Mouse (Mus musculus) spleen, adult 10 weeks (tissue): ENCODE results near the gene Supt5. TPM values are rescaled to one million over a fixed set of nuclear protein-coding genes. Genes with fewer than 3 reads are reported as not detected.

Experiments
- polyA plus RNA-seq: library from polyadenylated mRNA; stranded (reverse); fragments of 350-450 nt; fragmentation: Illumina TruSeq; extraction: RNeasy Lipid Tissue Mini Kit (QIAGEN cat#74804); gene quantifications from one replicate; pipeline ENCODE4 v1.2.3, GENCODE M21; 2015; ENCODE audit warnings: low replicate concordance; ENCODE audit not compliant: insufficient read depth

Supt5 gene
- 76.8 TPM for polyA plus RNA-seq

DNA sequence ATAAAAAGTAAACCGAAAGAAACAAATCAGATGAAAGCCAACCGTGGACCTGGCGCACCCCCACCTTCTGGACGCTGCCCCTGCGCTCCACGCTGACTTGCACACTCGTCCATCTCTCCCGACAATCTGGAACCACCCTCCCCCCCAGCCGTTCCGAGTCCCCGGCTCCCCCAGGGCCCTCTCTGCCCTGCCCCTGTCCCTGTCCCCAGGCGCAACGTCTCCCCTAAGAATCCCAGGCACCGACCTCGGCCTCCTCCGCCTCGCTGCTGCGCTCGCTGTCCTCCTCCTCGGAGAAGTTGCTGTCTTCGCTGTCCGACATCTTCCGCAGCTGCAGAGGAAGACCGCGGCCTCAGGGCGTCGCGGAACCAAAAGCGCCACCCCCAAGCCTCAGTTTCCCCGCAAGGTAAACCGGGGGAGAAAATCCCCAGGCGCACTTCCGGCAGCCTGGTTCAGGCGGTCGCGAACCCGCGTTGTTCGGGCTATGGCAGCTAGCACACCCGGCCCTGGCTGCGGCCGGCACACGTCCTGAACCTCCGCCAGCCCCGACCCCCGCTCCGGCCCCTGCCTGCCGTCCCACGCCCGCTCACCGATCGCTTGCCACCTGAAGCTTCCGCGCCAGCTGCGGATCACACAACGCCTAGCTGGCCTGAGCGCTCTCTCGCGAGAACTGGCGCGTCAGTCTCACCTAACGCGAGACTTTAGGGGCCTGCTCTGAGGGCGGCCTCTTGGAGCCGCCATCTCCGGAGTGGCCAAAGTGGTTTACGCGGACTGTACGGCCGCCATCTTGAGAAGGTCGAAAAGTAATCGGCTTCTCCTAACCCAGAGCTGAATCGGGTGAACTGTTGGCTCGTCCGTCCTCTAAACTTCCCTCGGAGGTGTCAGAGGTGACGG lies at the start of gene Supt5:
Gene Supt5, minus strand, starts transcription at position 639 of the 891 bp plus-strand sequence.

DNA sequence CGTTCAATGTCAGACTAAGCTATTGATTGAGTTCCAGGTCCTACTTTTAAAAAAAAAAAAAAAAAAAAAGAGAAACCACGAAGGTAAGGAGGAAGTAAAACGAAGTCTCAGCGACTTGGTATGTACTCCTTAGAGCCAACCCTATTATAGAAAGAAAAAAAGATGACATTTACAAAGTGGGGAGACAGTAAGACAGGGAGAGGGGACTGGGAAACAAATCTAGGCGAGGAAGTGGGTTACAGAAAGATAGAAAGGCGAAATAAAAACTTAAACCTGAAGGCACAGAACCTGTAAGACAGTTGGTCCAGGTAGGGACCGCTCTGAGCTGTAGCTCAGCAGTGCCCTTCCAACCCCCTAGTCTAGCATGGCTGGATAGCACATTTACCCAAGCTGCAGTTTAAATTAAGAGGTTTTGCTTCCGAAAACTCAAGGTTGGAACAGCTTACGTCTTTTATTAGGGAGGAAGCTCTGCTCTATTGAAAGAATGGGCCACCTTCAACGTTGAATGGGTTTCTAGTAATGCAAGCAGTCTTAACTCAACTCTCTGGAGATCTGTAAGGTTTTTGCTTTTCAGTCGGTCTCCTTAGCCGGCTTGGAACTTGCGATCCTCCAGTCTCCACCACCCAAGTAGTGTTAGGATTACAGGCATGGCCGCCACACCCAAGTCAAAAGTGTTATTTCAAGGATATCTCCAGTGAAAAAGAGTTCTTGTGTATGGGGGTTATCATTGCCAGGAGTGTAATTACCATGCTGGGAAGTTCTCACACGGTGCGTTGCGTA lies 41.9 kb upstream of the Supt5 start, which contains the start of gene Zfp36:
Gene Zfp36, minus strand, starts transcription at position 17 of the 780 bp plus-strand sequence.

DNA sequence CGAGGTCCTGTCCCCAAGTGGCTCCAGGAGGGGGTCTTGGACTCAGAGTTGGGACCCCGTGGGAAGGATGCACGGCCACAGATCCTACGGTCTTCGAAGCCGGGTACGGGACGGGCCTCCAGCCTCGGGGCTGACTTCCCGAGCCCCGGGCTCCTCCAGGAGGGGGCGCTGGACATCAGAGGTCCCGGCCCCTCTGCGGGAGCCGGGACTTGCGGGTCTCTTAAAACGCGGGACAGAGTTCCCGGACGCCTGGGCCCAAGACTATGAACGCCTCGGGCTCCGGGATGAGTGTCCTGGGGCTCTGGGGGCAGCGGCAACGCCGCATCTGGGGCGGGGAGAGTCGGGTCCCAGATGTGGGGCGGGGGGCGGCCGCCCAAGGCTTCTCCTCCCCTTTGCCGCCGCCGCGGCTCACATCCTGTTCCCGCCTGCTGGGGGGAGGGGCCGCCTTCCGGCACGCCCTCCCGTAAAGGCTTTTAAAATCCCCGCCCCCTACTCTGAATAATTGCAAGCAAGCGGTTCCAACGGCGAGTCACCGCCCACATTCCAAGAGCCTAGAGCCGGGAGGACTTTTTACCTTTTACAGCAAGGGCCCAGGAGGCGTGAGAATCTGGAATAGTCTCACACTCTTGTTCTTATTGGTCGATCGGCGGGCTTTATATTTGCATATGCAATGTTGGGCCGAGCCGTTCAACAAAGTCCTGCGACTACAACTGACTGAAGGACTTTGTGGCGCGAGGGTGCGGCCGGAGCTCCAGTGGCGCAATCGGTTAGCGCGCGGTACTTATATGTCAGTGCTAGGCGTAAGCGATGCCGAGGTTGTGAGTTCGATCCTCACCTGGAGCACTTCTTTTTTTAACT lies 33.9 kb upstream of the Supt5 start, which contains the start of gene Plekhg2:
Gene Plekhg2, minus strand, starts transcription at position 349 of the 858 bp plus-strand sequence.

DNA sequence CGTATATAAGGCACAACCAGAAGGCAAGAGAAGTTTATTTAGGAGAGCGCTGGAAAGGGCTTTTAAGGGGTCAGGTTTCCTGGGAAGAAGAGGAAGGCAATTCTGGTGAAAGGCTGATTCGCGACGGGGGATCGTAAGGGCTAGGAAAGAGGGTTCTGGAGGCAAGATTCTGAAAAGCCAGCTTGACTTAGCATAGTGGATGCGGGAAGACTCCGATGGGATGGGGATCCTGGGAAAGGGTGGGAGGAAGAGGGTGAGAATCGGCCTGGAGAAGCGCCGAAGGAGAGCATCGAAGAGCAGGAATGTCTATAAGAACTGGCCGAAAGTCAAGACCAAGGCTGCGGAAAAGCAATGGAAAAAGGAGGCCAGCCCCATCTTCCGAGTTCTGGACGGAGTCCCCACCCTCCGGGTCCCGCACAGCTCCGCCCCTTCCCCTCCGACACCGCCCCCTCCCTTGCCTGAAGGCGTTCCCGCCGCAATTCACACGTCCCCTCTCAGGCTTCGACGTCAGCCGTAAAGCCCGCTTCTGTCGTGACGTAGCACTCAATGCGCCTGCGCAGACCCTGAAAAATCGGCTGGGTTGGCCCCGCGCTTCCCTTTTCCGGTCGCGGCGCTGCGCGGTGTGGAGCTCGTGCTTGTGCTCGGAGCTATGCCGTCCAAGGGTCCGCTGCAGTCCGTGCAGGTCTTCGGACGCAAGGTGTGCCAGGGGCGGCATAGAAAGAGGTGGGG lies 11.8 kb upstream of the Supt5 start, which contains the start of gene Rps16:
Gene Rps16, plus strand, starts transcription at position 498 of the 729 bp plus-strand sequence.

DNA sequence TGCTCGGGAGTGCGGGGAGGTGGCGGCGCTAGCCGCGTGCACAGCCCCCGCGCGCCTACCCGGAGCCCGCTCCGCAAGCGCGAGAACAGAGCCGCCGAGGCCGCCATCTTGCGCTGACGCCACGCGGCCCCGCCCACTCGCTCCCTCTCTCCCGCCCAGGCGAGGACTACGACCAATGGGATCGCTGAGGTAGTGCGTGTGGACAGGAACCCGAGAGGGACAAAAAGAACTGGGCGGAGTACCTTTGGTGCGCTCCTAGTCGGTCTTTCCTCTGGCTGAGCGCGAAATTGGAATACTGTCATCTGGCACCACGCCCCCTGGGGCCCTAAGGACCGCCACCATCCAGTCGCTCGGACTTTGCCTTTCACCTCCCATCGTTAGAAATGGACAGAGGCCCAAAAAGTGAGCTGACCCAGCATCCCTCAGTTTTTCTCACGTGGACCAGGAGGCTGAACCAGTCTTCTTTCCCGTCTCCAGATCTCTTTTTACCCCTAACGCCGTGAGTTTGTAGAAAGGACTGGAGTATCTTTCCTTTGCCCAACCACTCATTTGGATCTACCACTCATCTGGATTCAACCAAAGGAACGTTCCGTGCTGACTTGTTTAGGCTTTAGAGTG lies 26.5 kb downstream of the Supt5 start, which contains the start of gene Timm50:
Gene Timm50, minus strand, starts transcription at position 147 of the 618 bp plus-strand sequence.

DNA sequence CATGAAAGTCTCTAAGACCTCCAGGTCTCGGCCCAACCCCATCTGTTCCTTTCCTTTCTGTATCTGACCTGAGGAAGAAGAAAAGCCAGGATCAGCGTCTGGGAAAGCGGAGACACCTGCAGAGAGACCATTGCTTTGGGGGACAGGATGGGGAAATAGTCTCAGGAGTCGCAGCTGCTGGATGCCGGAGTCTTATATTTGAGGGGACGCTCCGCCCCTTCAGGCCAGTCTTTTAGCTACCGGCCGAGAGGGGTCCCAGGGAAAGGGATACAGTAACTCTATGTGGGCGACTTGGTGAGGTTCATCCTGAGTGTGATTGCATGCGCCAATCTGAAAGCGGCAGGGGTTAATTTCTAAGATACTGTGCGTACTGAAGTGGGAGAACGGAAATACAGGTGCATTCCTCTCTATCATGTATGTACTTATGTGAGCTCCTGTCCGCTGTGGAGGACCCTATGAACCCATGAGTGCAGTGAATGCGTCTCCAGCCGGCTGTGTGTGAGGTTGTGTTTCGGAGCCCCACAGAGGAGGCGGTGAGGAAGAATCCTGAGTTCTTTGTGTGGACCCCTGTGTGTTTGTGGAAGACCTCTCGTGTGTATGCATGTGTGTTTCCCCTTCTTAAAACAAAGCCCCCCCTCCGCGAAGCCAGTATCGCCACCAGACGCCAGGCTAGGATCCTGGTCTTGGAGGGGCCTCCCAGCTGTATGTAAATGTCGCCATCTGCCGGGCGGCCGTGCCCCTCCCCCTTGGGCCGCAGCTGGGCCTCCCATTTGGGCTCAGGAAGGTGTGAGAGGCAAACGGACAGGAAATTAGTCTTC lies 36.7 kb downstream of the Supt5 start, which contains the start of gene Dll3:
Gene Dll3, minus strand, starts transcription at position 623 of the 818 bp plus-strand sequence.

DNA sequence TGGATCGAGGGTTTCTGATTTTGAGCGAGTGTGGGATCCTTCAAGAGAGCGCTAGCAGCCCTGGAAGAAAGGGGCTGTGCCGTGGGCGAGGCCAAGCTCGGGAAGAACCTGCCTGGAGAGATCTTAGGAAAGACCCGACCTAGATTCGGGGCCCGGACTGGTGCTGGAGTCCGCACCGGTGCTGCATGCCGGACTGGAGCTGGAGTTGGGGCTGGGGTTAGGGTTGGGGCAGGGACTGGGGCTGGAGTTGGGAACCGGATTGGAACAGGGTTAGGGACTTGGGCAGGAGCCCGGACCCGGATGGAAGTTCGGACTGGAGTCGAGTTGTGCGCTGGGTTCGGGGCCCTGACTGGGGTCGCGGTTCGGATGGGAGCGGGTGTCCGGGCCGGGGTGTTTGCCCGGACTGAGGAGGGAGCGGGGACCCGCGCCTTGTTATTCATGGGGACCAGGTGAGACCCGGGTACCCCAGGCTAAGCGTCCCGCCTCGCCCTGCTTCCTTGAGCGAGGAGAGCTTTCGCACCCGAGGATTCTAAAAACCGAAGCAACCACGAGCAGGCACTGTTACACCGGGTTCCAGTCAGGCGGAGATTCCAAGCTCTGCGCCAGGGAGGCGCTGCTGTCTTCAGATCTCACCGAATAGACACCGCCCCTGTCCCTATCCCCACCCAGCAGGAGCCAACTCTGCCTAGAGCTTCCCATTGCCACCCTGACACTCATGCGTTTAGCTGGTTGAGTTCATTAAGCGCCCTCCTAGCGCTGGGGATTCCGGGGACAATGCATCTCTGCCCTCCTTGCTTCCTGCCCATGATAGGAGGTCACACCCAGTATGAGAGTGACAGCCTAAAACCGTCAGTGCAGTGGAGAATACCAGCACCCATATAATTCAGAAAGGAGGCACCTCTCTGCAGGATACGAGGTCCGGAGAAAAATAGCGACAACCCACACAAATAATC lies 47.6 kb downstream of the Supt5 start, which contains the start of gene Selenov:
Gene Selenov, minus strand, starts transcription at position 549 of the 953 bp plus-strand sequence.

DNA sequence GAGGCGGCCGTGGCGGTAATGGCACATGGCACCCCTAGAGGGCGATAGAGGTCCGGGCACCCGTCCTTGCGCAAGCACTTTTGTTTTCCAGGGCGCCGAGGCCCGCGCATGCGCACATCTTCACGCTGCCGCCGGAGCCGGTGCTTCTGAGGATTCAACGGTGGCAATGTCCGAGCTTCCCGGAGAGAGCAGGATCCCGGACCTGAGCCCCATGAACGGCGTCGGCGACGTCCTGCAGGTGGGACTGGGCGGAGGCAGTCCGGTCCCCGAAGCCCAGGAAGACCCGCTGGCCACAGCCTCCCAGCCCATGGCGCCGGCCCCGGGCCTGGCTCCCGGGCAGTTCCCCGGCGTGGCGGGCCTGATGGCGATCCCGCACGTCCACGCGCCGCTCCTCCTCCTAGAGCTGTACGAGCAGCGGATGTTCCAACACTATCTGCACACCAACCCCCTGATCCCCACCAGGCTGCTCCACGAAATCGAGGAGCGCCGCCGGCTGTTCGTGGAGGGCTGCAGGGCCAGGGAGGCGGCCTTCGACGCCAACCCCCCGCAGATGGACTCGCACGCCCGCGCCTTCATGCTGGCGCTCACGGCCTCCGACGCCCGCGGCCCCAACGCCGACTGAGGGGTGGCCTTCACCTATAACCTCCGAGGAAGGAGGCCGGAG lies 60.8 kb downstream of the Supt5 start, which contains the start of gene Eid2b:
Gene Eid2b, plus strand, starts transcription at position 125 of the 664 bp plus-strand sequence.

DNA sequence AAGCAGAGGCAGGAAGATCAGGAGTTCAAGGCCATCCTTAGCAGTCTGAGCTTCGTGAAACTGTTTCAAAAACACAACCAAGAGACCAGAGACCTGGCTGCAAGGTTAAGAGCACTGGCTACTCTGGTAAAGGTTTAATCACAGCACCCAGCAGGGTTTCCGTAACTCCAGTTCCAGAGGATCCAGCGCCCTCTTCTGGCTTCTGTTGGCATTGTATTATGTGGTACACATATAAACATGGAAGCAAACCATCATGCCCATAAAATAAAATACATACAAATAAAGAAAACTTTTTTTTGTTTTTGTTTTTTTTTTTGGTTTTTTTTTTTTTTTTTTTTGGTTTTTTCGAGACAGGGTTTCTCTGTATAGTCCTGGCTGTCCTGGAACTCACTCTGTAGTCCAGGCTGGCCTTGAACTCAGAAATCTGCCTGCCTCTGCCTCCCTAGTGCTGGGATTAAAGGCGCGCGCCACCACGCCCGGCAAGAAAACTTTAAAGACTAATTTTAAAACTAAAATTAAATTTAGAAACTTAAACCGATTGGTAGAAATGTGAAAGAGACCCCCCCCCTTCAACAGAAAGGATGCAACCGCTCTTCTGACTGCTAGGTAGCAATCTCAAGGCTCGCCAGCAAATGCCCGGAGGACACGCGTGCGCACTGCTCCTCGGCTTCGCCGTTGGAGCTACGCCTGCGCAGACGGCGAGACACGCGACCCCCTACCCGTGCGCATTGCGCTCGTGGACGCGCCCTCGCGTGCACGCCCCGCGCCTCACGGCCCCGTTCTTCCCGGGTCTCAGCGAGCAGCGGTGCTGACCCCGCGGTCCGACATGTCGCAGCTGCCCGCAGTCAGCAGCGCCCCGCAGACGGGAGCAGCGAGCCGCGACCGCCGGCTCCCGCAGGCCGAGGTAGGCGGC lies 71.2 kb downstream of the Supt5 start, which contains the start of gene Eid2:
Gene Eid2, plus strand, starts transcription at position 753 of the 913 bp plus-strand sequence.

Other genes with a start within 250 kb of the Supt5 start
- not detected for gene 9530053A07Rik, start 209.3 kb downstream of the Supt5 start, polyA plus RNA-seq
- 101 TPM for gene Fbl, start 169.0 kb downstream of the Supt5 start, polyA plus RNA-seq
- gene Dyrk1b, start 159.3 kb downstream of the Supt5 start, polyA plus RNA-seq: 2.8 TPM
- gene Eid2, start 70.9 kb downstream of the Supt5 start, polyA plus RNA-seq: 4.0 TPM
- gene Eid2b, start 61.0 kb downstream of the Supt5 start, polyA plus RNA-seq: 6.2 TPM
- not detected for gene Selenov, start 47.6 kb downstream of the Supt5 start, polyA plus RNA-seq
- not detected for gene Dll3, start 36.5 kb downstream of the Supt5 start, polyA plus RNA-seq
- 17.4 TPM for gene Timm50, start 26.7 kb downstream of the Supt5 start, polyA plus RNA-seq
- gene Rps16, start 11.9 kb upstream of the Supt5 start, polyA plus RNA-seq: 2,610 TPM
- 62.1 TPM for gene Plekhg2, start 33.9 kb upstream of the Supt5 start, polyA plus RNA-seq
- gene Zfp36, start 41.5 kb upstream of the Supt5 start, polyA plus RNA-seq: 93.6 TPM
- 6.7 TPM for gene Med29, start 54.0 kb upstream of the Supt5 start, polyA plus RNA-seq
- 170 TPM for gene Paf1, start 54.2 kb upstream of the Supt5 start, polyA plus RNA-seq
- 376 TPM for gene Gmfg, start 98.7 kb upstream of the Supt5 start, polyA plus RNA-seq
- 0.29 TPM for gene Lrfn1, start 113.2 kb upstream of the Supt5 start, polyA plus RNA-seq
- gene Ifnl2, start 171.7 kb upstream of the Supt5 start, polyA plus RNA-seq: not detected
- gene Ifnl3, start 184.1 kb upstream of the Supt5 start, polyA plus RNA-seq: not detected
- 0.75 TPM for gene Sycn, start 202.1 kb upstream of the Supt5 start, polyA plus RNA-seq
- 0.25 TPM for gene Nccrp1, start 208.5 kb upstream of the Supt5 start, polyA plus RNA-seq